Mouse (Mus musculus) left cerebral cortex, adult 2 months (tissue): Measurements from ENCODE around the gene Gm21973. TPM values are rescaled to one million over a fixed set of nuclear protein-coding genes. Genes with fewer than 3 reads are reported as not detected.

Experiments used
- DNase-seq, 2 experiments: peaks; one replicate each; pipeline ENCODE4 v3.0.0; 2021 to 2022; ENCODE audit warnings: low spot score in 2 of 2, mixed read lengths in 1 of 2; ENCODE audit errors: extremely low spot score in 1 of 2
- H3K27ac ChIP-seq: fragments of 200-600 bp; 2 replicates; pipeline ENCODE4 v1.8.1; 2022
- H3K4me3 ChIP-seq: fragments of 200-600 bp; 2 replicates; pipeline ENCODE4 v1.8.1; 2022
- CTCF ChIP-seq: fragments of 200-600 bp; IDR thresholded peaks from 2 replicates; pipeline ENCODE4 v1.8.1; 2022; ENCODE audit warnings: antibody characterized with exemption, mild to moderate bottlenecking, moderate library complexity
- intact Hi-C: fragments of 180-260 bp; cut with DNase I; formaldehyde crosslinking; loops from one replicate; pipeline ENCODE4 v1.15.1; 2025
- total RNA-seq, 2 experiments: library from RNA; stranded (reverse); gene quantifications; 2 replicates each; pipeline ENCODE4 v1.2.3; 2021

Gene Gm21973
- total RNA-seq, 2 experiments from 2014 or later: not detected

DNA sequence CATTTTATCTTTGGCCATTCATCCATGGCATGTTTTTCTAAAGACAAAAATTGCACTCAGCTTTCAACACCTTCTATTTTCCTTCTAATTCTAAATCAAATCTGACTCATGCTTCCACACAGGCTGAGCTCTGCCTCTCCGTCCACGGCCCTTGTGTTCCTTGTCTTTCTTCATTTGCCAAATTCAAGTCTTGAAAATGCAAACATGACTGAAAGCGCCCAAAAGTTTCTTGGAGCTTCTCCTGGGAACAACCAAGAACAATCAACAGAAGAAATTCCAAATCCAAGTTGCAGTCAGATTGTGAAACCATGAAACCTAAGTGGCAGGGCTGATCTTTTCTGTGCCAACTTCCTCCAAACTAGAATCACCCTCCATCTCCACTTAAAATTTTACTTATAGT lies 13.4 kb downstream of the Gm21973 start:
- intact Hi-C loops: no loop called here
- no peak overlapping the region for H3K27ac ChIP-seq
- H3K4me3 ChIP-seq: no peak overlapping the region
- no peak for DNase-seq
- no peak for TF ChIP-seq CTCF

DNA sequence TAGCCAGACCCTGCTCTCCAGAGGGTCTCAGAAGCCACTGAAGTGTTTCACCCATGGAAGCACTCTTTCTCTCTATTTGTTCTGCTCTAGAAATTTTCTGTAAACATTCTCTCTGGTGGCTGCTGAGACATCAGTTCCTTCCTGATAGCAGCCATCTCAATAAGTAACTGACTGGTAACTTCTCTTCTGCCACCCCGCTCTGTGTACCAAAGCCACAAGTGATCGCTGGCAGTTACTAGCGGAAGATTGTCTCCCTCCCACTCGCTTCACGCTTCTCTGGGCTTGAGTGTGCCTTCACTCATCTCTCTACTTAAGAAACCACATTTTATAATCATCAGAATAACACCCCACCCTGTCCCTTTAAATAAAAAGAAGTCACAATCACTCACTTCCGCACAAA lies 21.9 kb downstream of the Gm21973 start:
- no peak for TF ChIP-seq CTCF
- H3K27ac ChIP-seq: no peak overlapping the region
- H3K4me3 ChIP-seq: no peak overlapping the region
- intact Hi-C loops: no loop called here
- DNase-seq: no peak

DNA sequence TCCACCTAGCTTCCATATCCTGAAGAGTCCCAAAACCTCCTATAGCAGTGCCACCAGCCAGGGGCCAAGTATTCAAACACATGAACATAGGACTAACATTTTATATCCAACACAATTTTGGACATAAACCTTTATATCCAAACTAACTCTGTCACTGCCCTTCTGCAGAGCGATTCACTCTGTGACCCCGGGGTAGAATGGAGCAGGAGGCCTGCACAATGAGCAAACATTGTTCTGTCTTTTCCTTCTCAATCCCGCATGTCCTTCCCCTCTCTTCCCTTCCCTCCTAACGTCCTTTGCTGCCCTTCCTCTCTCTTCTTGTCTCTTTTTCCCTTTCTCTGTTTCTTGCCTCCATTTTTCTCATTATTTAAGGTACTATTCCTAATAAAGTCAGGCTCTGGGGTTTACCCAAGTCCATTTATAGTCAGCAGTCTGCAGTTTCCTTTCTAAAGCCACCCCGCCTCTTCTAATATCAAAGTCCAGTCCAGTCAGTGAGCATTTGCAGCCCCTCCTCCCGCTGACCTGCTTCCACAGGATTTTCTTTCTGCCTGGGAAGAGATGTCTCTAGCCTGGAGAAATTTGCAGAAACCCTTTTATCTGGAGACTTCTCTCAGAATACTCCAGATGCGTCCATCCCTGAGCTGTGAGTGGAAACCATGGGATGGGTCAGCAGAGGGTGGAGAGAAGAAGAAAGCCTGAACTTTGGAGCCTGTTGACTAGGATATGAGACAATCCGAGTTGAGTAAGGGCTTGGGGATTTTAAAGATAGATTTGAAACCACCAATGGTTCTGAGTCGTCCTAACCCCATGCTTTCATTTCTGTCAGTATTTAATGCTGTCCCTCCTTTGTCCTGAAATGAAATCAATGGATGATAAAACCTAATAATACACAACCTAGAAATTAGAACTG lies 33.1 kb downstream of the Gm21973 start, which contains the start of gene Agxt2:
Agxt2 (plus strand) TSS at position 494 of the 910 bp plus-strand sequence.
- TF ChIP-seq CTCF: no peak
- intact Hi-C loops: no loop called here
- no peak for DNase-seq
- Histone ChIP-seq H3K27ac (no peak within 1 kb of the TSS), H3K4me3 (no peak within 1 kb of the TSS)

DNA sequence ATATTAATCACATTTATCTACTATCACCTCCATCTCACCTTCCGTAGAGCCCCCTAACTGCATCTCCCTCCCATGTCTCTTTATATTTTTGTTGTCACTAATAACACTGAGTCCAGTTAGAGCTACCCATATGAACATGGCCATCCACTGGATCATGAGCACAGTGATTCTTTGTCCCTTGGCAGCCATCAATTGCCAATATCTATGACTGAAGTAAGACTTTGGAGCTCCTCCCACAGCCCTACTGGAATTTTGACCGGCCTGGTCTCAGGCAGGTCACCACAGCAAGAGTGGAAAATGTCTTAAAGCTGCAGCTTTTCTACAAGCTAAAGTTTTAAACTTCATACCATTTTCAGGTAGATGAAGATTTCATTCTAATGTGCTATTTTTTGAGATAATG lies 41.2 kb downstream of the Gm21973 start:
- H3K27ac ChIP-seq: no peak overlapping the region
- no peak overlapping the region for H3K4me3 ChIP-seq
- DNase-seq: no peak
- TF ChIP-seq CTCF: no peak
- intact Hi-C loops: no loop called here

DNA sequence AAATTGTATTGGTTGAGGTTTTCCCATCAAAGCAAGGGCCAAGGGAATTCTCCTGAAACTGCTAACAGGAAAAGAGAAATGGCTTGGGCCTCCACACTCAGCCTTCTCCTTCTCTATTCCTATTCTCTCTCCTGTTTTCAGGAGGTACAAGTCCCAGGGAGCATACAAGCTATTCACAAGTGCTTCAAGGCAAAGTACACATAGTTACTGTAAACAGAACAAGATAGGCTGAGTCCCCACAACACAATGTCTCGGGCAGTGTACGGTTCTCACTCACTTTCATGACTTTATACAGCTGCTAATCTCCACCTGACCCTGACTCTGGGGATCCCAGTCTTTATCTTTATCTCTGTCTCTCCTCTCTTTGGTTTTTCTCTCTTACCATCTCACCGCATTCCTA lies 50.2 kb downstream of the Gm21973 start:
- H3K27ac ChIP-seq: no peak overlapping the region
- intact Hi-C loops: no loop called here
- DNase-seq: no peak
- no peak for TF ChIP-seq CTCF
- no peak overlapping the region for H3K4me3 ChIP-seq

DNA sequence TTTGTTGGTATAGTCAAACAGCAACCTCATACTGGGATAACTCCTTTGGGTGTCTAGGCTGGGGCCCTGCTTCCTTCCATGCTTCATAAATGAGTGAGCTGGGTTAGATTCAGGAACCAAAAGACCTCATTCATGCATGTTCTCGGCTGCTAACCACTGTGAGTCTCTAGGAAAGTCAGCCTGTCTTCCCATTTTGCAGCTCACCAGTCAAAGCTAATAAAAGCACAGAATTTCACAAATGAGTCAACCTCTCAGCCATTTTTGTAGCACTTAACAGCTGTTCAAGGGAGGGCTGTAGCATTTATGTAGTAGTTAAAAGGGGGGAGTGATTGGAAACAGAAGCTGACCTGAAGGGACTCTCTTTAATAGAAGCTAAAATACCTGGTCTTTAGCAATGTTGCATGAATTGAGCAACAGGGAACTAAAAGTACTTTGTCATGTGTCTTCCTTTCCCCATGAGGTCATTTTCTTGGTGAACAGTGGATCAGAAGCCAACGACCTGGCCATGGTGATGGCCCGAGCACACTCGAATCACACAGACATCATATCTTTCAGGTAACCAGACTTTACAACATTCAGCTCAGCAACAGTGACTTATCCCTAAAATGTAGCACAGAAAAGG lies 53.3 kb downstream of the Gm21973 start:
- no peak for TF ChIP-seq CTCF
- DNase-seq: no peak
- Histone ChIP-seq H3K4me3 (no peak overlapping the region), H3K27ac (no peak overlapping the region)
- intact Hi-C loops: no loop called here

DNA sequence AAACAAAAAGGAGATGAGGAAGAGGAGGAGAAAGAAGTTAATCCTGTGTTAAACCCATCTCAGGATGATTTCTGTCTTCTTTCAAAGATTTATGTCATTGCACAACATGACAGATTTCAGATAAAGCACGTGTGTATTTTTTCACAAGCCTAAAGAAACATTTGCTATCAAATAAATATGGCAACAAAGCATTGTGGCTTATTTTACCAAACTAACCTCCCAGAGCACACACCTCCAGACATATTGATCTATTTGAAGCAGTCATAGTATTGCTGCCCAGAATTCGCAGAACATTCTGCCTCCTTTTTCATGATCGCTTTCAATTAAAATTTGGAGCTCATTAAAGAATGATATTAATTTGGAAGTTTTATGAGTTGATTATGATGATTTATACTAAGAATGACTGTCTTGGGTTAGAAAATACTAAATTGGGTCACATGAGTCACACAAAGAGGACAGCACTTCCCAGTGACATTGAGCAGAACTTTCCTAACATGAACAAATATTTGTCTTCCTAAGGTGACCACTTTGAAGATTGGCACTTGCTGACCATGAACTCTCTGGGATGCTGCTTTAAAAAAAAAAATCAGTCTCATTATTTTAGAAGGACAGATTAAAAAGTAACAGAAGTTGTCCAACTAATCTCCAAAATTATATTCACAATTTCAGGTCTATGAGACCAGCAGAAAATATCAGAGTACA lies 54.7 kb downstream of the Gm21973 start:
- no peak for DNase-seq
- no peak overlapping the region for H3K27ac ChIP-seq
- no peak overlapping the region for H3K4me3 ChIP-seq
- no peak for TF ChIP-seq CTCF
- intact Hi-C loops: no loop called here

DNA sequence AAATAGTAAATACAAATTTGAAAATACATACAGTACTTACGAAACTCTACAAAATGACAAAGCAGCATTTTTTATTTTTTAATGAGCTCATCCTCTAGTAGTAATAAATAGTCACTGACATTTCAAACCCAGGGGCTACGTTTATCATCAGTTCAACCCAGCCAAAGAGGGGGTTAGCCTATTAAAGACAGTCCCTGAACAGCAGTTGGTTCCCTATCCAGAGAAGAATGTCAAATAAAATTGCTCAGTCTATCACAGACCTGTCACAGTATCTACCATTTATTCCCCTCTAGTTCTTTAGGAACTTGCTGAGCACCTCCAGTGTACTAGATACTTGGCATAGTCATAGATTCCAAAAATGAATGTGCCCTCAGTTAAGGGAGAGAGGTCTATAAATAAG lies 62.1 kb downstream of the Gm21973 start:
- intact Hi-C loops: no loop called here
- Histone ChIP-seq H3K4me3 (no peak overlapping the region), H3K27ac (no peak overlapping the region)
- DNase-seq: no peak
- no peak for TF ChIP-seq CTCF

DNA sequence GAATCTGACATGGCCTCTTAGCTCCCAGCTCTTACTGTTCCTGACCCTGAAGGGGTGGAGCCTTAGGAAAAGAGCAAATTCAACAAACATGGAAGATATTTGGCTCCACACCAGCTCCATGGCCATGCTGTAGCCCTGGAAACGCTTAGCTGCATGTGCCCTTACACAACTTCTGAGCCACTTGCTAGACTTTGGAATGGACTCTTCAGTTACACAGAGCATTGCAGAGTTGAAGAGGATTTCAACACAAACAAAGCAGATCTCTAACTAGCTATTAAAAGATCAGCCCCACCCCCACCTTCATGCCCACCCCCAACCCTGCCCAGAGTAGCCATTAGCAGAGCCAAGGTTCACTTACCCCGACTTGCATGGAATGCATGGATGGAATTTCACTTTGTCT lies 74.6 kb downstream of the Gm21973 start:
- no peak overlapping the region for H3K27ac ChIP-seq
- DNase-seq: no peak
- no peak for TF ChIP-seq CTCF
- intact Hi-C loops: loop anchor here (5.0 kb wide), 2 partner anchors 38 to 498 kb away; no protein-coding TSS in a partner anchor
- H3K4me3 ChIP-seq: no peak overlapping the region

DNA sequence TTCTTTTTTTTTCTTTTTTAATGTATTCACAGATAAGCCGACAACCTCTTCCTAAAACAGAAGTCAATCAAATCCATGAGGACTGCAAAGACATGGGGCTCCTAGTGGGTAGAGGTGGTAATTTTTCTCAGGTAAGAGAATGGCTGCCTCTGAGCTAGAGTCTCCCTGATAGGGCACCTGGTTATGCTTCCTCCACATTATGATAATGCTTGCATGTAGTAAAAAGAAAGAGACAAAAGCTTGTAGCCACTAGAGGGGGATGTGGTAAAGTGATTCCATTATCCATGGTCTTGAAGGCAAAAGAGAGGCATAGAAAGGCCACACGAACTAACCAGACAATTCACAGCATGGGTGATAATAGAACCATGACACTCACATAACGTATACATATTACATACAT lies 75.2 kb downstream of the Gm21973 start:
- no peak for DNase-seq
- intact Hi-C loops: loop anchor here (5.0 kb wide), 1 partner anchor 37 kb away; no protein-coding TSS in a partner anchor
- Histone ChIP-seq H3K4me3 (no peak overlapping the region), H3K27ac (no peak overlapping the region)
- TF ChIP-seq CTCF: peak; percentile 53

DNA sequence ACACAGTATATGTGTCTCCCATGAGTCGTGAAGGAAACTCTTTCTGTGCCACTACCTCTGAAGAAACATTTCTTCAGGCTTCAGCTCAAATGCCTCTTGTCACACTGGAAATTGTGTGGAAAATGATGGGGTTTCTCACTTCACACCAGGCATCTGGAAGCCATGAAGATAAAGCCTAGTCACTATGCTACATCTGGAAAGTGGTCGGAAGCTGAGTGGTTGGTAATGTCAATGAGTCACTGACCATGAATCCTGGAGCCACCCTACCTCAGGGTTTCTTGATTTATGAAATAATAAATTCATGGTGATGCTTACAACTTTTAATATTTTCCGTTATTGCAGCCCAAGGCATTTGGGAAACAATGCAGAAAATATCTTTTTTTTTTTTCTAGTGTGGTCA lies 84.7 kb downstream of the Gm21973 start:
- intact Hi-C loops: loop anchor here (5.0 kb wide), 1 partner anchor 52 kb away; no protein-coding TSS in a partner anchor
- Histone ChIP-seq H3K27ac (peak overlapping the region; percentile 59; the same call in 1 of the 2 replicates), H3K4me3 (no peak overlapping the region)
- TF ChIP-seq CTCF: no peak
- DNase-seq: no peak

DNA sequence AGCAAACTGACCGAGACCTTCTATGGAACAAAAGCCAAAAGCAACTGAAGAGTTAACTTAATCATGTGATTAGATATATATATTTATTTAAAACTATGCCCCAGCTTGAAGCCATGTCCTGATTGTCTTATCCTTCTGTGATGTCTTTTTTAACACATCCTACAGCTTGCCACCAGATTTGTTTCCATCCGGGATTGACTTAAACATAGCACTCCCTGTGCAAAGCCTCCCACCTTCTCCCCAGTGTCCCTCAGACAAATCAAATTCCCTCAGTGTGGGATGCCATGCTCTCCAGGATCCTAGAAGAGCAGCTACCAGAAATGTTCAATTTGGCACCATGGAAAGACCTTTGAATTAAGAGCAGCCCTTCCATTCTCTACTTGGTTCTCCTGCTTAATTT lies 85.7 kb downstream of the Gm21973 start:
- DNase-seq: no peak
- Histone ChIP-seq H3K27ac (peak overlapping the region; percentile 76), H3K4me3 (no peak overlapping the region)
- no peak for TF ChIP-seq CTCF
- intact Hi-C loops: loop anchor here (5.0 kb wide), 1 partner anchor 51 kb away; no protein-coding TSS in a partner anchor
